Mouse (Mus musculus): Measurements from ENCODE around the gene B3gnt5. TPM values are rescaled to one million over a fixed set of nuclear protein-coding genes. Genes with fewer than 3 reads are reported as not detected.

The B3gnt5 gene
- total RNA-seq, 1 experiment, result 17.2 TPM

- Histone ChIP-seq H3K36me3 (ENCODE audit: control insufficient read depth, insufficient read depth, low read length, poor library complexity, severe bottlenecking) (no peaks in the 10 kb centered on the region), H3K27ac (ENCODE audit: insufficient read depth, low read depth, low read length, poor library complexity, severe bottlenecking) (no peak overlapping the region), H3K9ac (ENCODE audit: insufficient read depth, low read depth, low read length, poor library complexity, severe bottlenecking) (no peak overlapping the region), H3K4me3 (ENCODE audit: insufficient read depth in 1 of 2, low read depth in 1 of 2, low read length in 2 of 2, poor library complexity in 1 of 2, severe bottlenecking in 1 of 2) (no peak overlapping the region), H3K9me3 (ENCODE audit: control insufficient read depth, insufficient read depth, low read depth, low read length) (no peaks in the 10 kb centered on the region), H3K4me1 (ENCODE audit: control insufficient read depth in 2 of 2, insufficient read depth in 2 of 2, low read length in 2 of 2, poor library complexity in 1 of 2) (no peaks in the 10 kb centered on the region)
- in situ Hi-C loops (cut with MboI; ENCODE audit: low sequenced_read_pairs in 2 of 2, unreplicated experiment in 2 of 2), result no loop called here
- TF ChIP-seq HCFC1 (IDR thresholded peaks at IDR 0.05; ENCODE audit: borderline replicate concordance, insufficient read depth, low read length) (no peak), MAFK (IDR thresholded peaks at IDR 0.05; ENCODE audit: insufficient read depth, low read depth, low read length) (no peak), ZNF384 (IDR thresholded peaks at IDR 0.05; ENCODE audit: low read depth, low read length) (no peak), CHD2 (IDR thresholded peaks at IDR 0.05; ENCODE audit: low read depth, low read length) (no peak), ZC3H11A (IDR thresholded peaks at IDR 0.05; ENCODE audit: borderline replicate concordance, low read depth, low read length) (no peak)
- DNase-seq (ENCODE audit: low read depth, low spot score), result no peak
These were observed 12.0 kb downstream of the B3gnt5 start for GRCm38 (mm10) chr16:19772013-19772412.

DNA sequence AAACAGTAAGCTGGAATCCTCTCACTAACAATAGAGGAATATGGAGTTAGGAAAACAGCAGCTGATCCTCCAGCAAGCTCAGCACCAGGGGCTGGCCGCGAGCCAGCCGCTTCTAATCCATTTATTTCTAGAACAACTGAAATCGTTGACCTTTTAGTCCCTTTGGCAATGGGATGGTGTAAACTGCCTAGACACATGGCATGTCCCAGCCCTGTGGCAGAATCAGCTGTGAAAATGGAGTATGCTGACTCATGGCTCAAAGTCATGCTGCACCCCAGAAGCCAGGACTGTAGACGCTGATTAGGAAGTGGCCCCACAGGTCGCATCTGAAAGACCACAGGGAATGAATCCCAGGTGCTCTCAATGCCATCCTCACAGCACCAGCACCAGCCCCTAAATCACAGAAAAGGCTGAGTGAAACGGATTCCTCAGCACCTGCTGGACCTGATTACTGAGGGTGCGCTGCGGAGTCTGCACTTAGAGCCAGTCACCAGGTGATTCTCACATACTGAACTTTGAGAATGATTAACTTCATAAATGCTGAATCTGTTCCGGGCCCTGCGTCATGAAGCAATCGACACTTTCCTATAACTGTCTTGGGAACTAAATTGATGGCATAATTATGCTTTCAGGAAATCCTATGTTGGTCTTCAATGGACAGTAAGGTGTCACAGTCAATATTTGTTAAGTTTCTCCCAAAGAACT, 26.5 kb downstream of the B3gnt5 start:
- TF ChIP-seq ZNF384 (IDR thresholded peaks at IDR 0.05; ENCODE audit: low read depth, low read length), result no peak
- no peak for TF ChIP-seq ZC3H11A (IDR thresholded peaks at IDR 0.05; ENCODE audit: borderline replicate concordance, low read depth, low read length)
- no peak for TF ChIP-seq CHD2 (IDR thresholded peaks at IDR 0.05; ENCODE audit: low read depth, low read length)
- TF ChIP-seq HCFC1 (IDR thresholded peaks at IDR 0.05; ENCODE audit: borderline replicate concordance, insufficient read depth, low read length), result no peak
- TF ChIP-seq MAFK (IDR thresholded peaks at IDR 0.05; ENCODE audit: insufficient read depth, low read depth, low read length), result no peak
- Histone ChIP-seq H3K27ac (ENCODE audit: insufficient read depth, low read depth, low read length, poor library complexity, severe bottlenecking) (no peak overlapping the region), H3K36me3 (ENCODE audit: control insufficient read depth, insufficient read depth, low read length, poor library complexity, severe bottlenecking) (no peaks in the 10 kb centered on the region), H3K4me1 (ENCODE audit: control insufficient read depth in 2 of 2, insufficient read depth in 2 of 2, low read length in 2 of 2, poor library complexity in 1 of 2) (peaks cover 0 to 4% of the 10 kb centered on the region in 2 experiments; a peak in 1 of 4 replicates), H3K9ac (ENCODE audit: insufficient read depth, low read depth, low read length, poor library complexity, severe bottlenecking) (no peak overlapping the region), H3K9me3 (ENCODE audit: control insufficient read depth, insufficient read depth, low read depth, low read length) (peaks cover 2% of the 10 kb centered on the region), H3K4me3 (ENCODE audit: insufficient read depth in 1 of 2, low read depth in 1 of 2, low read length in 2 of 2, poor library complexity in 1 of 2, severe bottlenecking in 1 of 2) (no peak overlapping the region)
- in situ Hi-C loops (cut with MboI; ENCODE audit: low sequenced_read_pairs in 2 of 2, unreplicated experiment in 2 of 2), result no loop called here
- no peak for DNase-seq (ENCODE audit: low read depth, low spot score)

DNA sequence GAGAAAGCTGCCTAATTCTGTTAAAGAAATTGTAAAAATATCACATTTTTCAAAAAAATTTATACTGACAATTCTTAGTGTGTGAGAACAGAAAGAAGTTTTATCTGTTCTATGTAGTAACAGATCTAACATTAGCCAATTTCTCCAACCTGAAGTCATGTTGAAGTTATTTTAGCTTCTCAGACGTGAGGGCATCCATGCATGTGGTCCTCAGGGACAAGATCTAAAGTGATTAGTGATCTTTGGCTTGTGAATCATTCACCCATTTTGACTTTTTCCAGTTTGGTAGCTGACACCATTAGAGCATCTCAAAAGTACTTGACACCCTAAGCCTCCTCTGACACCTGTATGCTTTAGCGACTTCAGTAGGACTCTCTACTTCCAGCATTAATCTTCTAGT, 29.9 kb downstream of the B3gnt5 start:
- Histone ChIP-seq H3K9me3 (ENCODE audit: control insufficient read depth, insufficient read depth, low read depth, low read length) (peaks cover 2% of the 10 kb centered on the region), H3K27ac (ENCODE audit: insufficient read depth, low read depth, low read length, poor library complexity, severe bottlenecking) (no peak overlapping the region), H3K4me1 (ENCODE audit: control insufficient read depth in 2 of 2, insufficient read depth in 2 of 2, low read length in 2 of 2, poor library complexity in 1 of 2) (peaks cover 0 to 4% of the 10 kb centered on the region in 2 experiments; a peak in 1 of 4 replicates), H3K9ac (ENCODE audit: insufficient read depth, low read depth, low read length, poor library complexity, severe bottlenecking) (no peak overlapping the region), H3K36me3 (ENCODE audit: control insufficient read depth, insufficient read depth, low read length, poor library complexity, severe bottlenecking) (no peaks in the 10 kb centered on the region), H3K4me3 (ENCODE audit: insufficient read depth in 1 of 2, low read depth in 1 of 2, low read length in 2 of 2, poor library complexity in 1 of 2, severe bottlenecking in 1 of 2) (no peak overlapping the region)
- in situ Hi-C loops (cut with MboI; ENCODE audit: low sequenced_read_pairs in 2 of 2, unreplicated experiment in 2 of 2), result no loop called here
- TF ChIP-seq ZC3H11A (IDR thresholded peaks at IDR 0.05; ENCODE audit: borderline replicate concordance, low read depth, low read length), result no peak
- DNase-seq (ENCODE audit: low read depth, low spot score), result no peak

GRCm38 (mm10) chr16:19818801-19819200, 58.8 kb downstream of the B3gnt5 start:
- no peak overlapping the region for H3K27ac ChIP-seq (ENCODE audit: insufficient read depth, low read depth, low read length, poor library complexity, severe bottlenecking)
- no peaks in the 10 kb centered on the region for H3K36me3 ChIP-seq (ENCODE audit: control insufficient read depth, insufficient read depth, low read length, poor library complexity, severe bottlenecking)
- no peak overlapping the region for H3K9ac ChIP-seq (ENCODE audit: insufficient read depth, low read depth, low read length, poor library complexity, severe bottlenecking)
- no peak for DNase-seq (ENCODE audit: low read depth, low spot score)
- no peaks in the 10 kb centered on the region; a peak in 1 of 4 replicates for H3K4me1 ChIP-seq (ENCODE audit: control insufficient read depth in 2 of 2, insufficient read depth in 2 of 2, low read length in 2 of 2, poor library complexity in 1 of 2)
- no peaks in the 10 kb centered on the region for H3K9me3 ChIP-seq (ENCODE audit: control insufficient read depth, insufficient read depth, low read depth, low read length)
- H3K4me3 ChIP-seq (ENCODE audit: insufficient read depth in 1 of 2, low read depth in 1 of 2, low read length in 2 of 2, poor library complexity in 1 of 2, severe bottlenecking in 1 of 2), result no peak overlapping the region
- in situ Hi-C loops (cut with MboI; ENCODE audit: low sequenced_read_pairs in 2 of 2, unreplicated experiment in 2 of 2), result no loop called here
- TF ChIP-seq CHD2 (IDR thresholded peaks at IDR 0.05; ENCODE audit: low read depth, low read length), result no peak
- TF ChIP-seq ZNF384 (IDR thresholded peaks at IDR 0.05; ENCODE audit: low read depth, low read length), result no peak
- no peak for TF ChIP-seq ZC3H11A (IDR thresholded peaks at IDR 0.05; ENCODE audit: borderline replicate concordance, low read depth, low read length)
- no peak for TF ChIP-seq MAFK (IDR thresholded peaks at IDR 0.05; ENCODE audit: insufficient read depth, low read depth, low read length)
- TF ChIP-seq HCFC1 (IDR thresholded peaks at IDR 0.05; ENCODE audit: borderline replicate concordance, insufficient read depth, low read length), result no peak

Other genes with a start within 250 kb of the B3gnt5 start
- gene Olfr167, start 237.9 kb upstream of the B3gnt5 start, total RNA-seq (2012; rRNA removed), result not detected in 2 replicates
- gene Olfr168, start 224.7 kb upstream of the B3gnt5 start, total RNA-seq (2012; rRNA removed), result not detected in 2 replicates
- not detected in 2 replicates for gene Olfr169, start 188.4 kb upstream of the B3gnt5 start, total RNA-seq (2012; rRNA removed)
- gene Olfr170, start 148.3 kb upstream of the B3gnt5 start, total RNA-seq (2012; rRNA removed), result not detected in 2 replicates
- gene Olfr171, start 130.3 kb upstream of the B3gnt5 start, total RNA-seq (2012; rRNA removed), result not detected in 2 replicates
- 0.09 TPM in 1 of 2 replicates, not detected in the other for gene Lamp3, start 53.8 kb upstream of the B3gnt5 start, total RNA-seq (2012; rRNA removed)
- 0.32 and 1.6 TPM in 2 replicates for gene Klhl6, start 222.8 kb downstream of the B3gnt5 start, total RNA-seq (2012; rRNA removed)